Mouse (Mus musculus) hindbrain, embryonic 15.5 days (tissue): ENCODE results near the gene Fnbp4. TPM values are rescaled to one million over a fixed set of nuclear protein-coding genes. Genes with fewer than 3 reads are reported as not detected.

Experiments
- polyA plus RNA-seq: library from polyadenylated mRNA; unstranded; fragments of >200 nt; fragmentation: Nextera tagmentation; extraction: Ambion mirVana; gene quantifications from 2 replicates; pipeline ENCODE4 v1.2.1, GENCODE M21; 2015

Fnbp4 gene
- polyA plus RNA-seq, 1 experiment from 2014 or later, result 95.7 TPM

Other genes starting within 250 kb of the Fnbp4 start
- 5.7 and 6.8 TPM in 2 replicates for gene Ptprj, start 164.7 kb upstream of the Fnbp4 start, polyA plus RNA-seq
- 23.4 and 26.8 TPM in 2 replicates for gene Nup160, start 68.2 kb upstream of the Fnbp4 start, polyA plus RNA-seq
- 0.65 and 0.80 TPM in 2 replicates for gene Agbl2, start 37.4 kb downstream of the Fnbp4 start, polyA plus RNA-seq
- gene Mtch2, start 101.8 kb downstream of the Fnbp4 start, polyA plus RNA-seq, result 231 and 236 TPM in 2 replicates
- 152 and 182 TPM in 2 replicates for gene C1qtnf4, start 140.5 kb downstream of the Fnbp4 start, polyA plus RNA-seq
- 52.7 and 58.0 TPM in 2 replicates for gene Kbtbd4, start 159.4 kb downstream of the Fnbp4 start, polyA plus RNA-seq
- 208 and 220 TPM in 2 replicates for gene Ndufs3, start 159.5 kb downstream of the Fnbp4 start, polyA plus RNA-seq
- gene Celf1, start 195.0 kb downstream of the Fnbp4 start, polyA plus RNA-seq, result 94.7 and 103 TPM in 2 replicates